Mouse (Mus musculus): ENCODE results near the gene Bbc3.
A peak's percentile ranks its signal among the peaks of the same experiment; 100 is the strongest.
"Not testable (repeated sequence)": the region's sequence is repeated elsewhere in the genome, so short reads cannot be mapped to it uniquely, and the experiment has no call there.

Bbc3 gene

GRCm38 (mm10) chr7:16294837-16295236 is 13.4 kb upstream of the Bbc3 start:
- peak; percentile 100 for DNase-seq

GRCm38 (mm10) chr7:16295321-16295900 is 12.8 kb upstream of the Bbc3 start:
- peak; percentile 99 for DNase-seq

- no peak for DNase-seq
These were observed 12.0 kb upstream of the Bbc3 start for GRCm38 (mm10) chr7:16296146-16296545.

- DNase-seq, result peak; percentile 99
These were observed 11.3 kb upstream of the Bbc3 start for GRCm38 (mm10) chr7:16296766-16297390.

- DNase-seq, result no peak
These were observed 10.6 kb upstream of the Bbc3 start for GRCm38 (mm10) chr7:16297616-16298015.

- peak; percentile 88 for DNase-seq
These were observed 9.3 kb upstream of the Bbc3 start for GRCm38 (mm10) chr7:16298927-16299326.

- DNase-seq, result peak; percentile 99
These were observed 8.7 kb upstream of the Bbc3 start for GRCm38 (mm10) chr7:16299419-16300035.

- DNase-seq, result not testable (repeated sequence)
These were observed 1.1 kb upstream of the Bbc3 start for GRCm38 (mm10) chr7:16307141-16307540.

- DNase-seq, result peak; percentile 95
These were observed 543 bp downstream of the Bbc3 start for GRCm38 (mm10) chr7:16308555-16309317.

- DNase-seq, result peak; percentile 99
These were observed 1.3 kb downstream of the Bbc3 start for GRCm38 (mm10) chr7:16309318-16310019.

- DNase-seq, result peak; percentile 99
These were observed 1.9 kb downstream of the Bbc3 start for GRCm38 (mm10) chr7:16310020-16310520.

- DNase-seq, result peak; percentile 96
These were observed 2.6 kb downstream of the Bbc3 start for GRCm38 (mm10) chr7:16310521-16311452.

- DNase-seq, result peak; percentile 96
These were observed 3.3 kb downstream of the Bbc3 start for GRCm38 (mm10) chr7:16311453-16312004.

- DNase-seq, result peak; percentile 98
These were observed 3.9 kb downstream of the Bbc3 start for GRCm38 (mm10) chr7:16312011-16312671.

GRCm38 (mm10) chr7:16312672-16313311 is 4.6 kb downstream of the Bbc3 start:
- peak; percentile 99 for DNase-seq

- peak; percentile 100 for DNase-seq
These were observed 5.5 kb downstream of the Bbc3 start for GRCm38 (mm10) chr7:16313481-16314220.

GRCm38 (mm10) chr7:16314221-16314775 is 6.1 kb downstream of the Bbc3 start:
- DNase-seq, result no peak

- DNase-seq, result no peak
These were observed 7.1 kb downstream of the Bbc3 start for GRCm38 (mm10) chr7:16315222-16315759.

- peak; percentile 94 for DNase-seq
These were observed 8.9 kb downstream of the Bbc3 start for GRCm38 (mm10) chr7:16317094-16317493.

Measured in heart, adult 11 months (tissue).